ENCODE assay signal across 24 mouse cellular contexts in the genomic region with DNA sequence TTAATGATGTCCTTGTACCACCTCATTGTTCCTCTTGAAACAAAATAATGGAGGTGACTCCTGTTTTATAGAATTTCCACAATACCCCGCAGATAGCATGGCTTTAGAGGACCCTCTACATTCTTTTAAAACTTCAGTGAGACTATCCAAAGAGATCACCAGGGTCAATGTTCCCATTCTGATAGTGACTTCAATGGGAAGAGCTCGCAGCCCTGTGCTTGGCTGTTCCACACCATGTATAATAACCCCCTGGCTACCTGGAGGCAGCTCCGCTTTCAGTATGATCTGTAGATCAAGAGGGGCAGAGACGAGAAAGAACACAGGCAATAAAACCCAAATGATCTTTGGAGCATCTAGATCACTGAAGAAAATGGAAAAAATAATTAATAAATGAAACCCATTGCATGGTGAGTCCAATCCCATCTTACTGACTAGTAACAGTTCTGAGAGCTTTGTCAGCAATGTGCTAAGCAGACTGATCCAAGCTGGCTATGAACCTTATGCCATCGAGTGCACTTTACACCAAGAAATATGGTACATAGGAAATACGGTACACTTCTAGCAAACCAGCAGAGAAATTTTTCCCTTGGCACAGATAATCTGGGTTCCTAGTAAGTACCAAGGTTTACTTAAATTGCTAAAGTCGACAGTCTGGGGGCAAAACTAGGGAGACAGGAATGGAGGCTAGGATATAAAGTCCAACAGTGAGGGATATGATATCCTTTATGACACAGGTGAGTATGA.
DNase-seq lines count a peak whose midpoint lies in the region; ATAC-seq and TF ChIP-seq lines count a peak whose summit lies in the region.
"Had no signal": no experiment of that assay in that cellular context is flagged by ENCODE, and none has a peak within 500 bp of the region (broad histone marks: within the 10 kb centered on the region; RNA-seq: fewer than 3 reads in every experiment).

No protein-coding gene starts in this region.

- H3K4me3 ChIP-seq in midbrain, embryonic 15.5 days: no peak overlapping the region
- H3K4me3 ChIP-seq in midbrain, embryonic 14.5 days (replicated peaks; ENCODE audit: low read depth, low read length): no peak overlapping the region
- no peak overlapping the region for H3K4me3 ChIP-seq in CH12.LX (replicated peaks in 1 of 3; ENCODE audit: low read depth in 2 of 3, low read length in 2 of 3, poor library complexity in 1 of 3)
- H3K4me3 ChIP-seq: embryonic facial prominence, embryonic 10.5 days; embryonic facial prominence, embryonic 12.5 days; forebrain, embryonic 13.5 days; forebrain, embryonic 15.5 days had no signal

- no peaks in the 10 kb centered on the region for H3K36me3 ChIP-seq in midbrain, embryonic 15.5 days (replicated peaks)
- no peaks in the 10 kb centered on the region for H3K36me3 ChIP-seq in midbrain, embryonic 14.5 days (ENCODE audit: control insufficient read depth, insufficient read depth, low read length)
- H3K36me3 ChIP-seq in CH12.LX (replicated peaks in 1 of 2; ENCODE audit: control insufficient read depth in 1 of 2, insufficient read depth in 1 of 2, low read length in 1 of 2): no peaks in the 10 kb centered on the region
- H3K36me3 ChIP-seq: embryonic facial prominence, embryonic 10.5 days; embryonic facial prominence, embryonic 12.5 days; forebrain, embryonic 15.5 days had no signal

- H3K27me3 ChIP-seq in midbrain, embryonic 15.5 days (replicated peaks): no peaks in the 10 kb centered on the region
- H3K27me3 ChIP-seq in midbrain, embryonic 14.5 days (ENCODE audit: control insufficient read depth, insufficient read depth, low read length): no peaks in the 10 kb centered on the region
- H3K27me3 ChIP-seq in CH12.LX (replicated peaks): no peaks in the 10 kb centered on the region
- H3K27me3 ChIP-seq: embryonic facial prominence, embryonic 12.5 days; forebrain, embryonic 13.5 days; forebrain, embryonic 15.5 days; Patski had no signal

- WGBS in midbrain, embryonic 15.5 days: 86% methylated on average over 7 of the region's 7 CpGs
- WGBS in midbrain, embryonic 14.5 days: 86% methylated on average over 7 of the region's 7 CpGs

- dilution Hi-C loops in CH12.LX (cut with MboI; ENCODE audit: extremely low pct_ligation_motif_present, extremely low pct_unique_long_range_greater_than_20kb, low sequenced_read_pairs): no loop called here

- no peaks in the 10 kb centered on the region for H3K79me2 ChIP-seq in CH12.LX (replicated peaks; ENCODE audit: control insufficient read depth, extremely low read depth, insufficient read depth, poor library complexity, severe bottlenecking)

- TF ChIP-seq POLR2A in CH12.LX (IDR thresholded peaks at IDR 0.05; ENCODE audit: low read depth, low read length): no peak
- TF ChIP-seq POLR2A in brain, embryonic 14.5 days (IDR thresholded peaks at IDR 0.05; ENCODE audit: borderline replicate concordance, extremely low read depth, insufficient read depth, insufficient read length, poor library complexity, severe bottlenecking): no peak

- no peaks in the 10 kb centered on the region for H3K9me3 ChIP-seq in midbrain, embryonic 15.5 days
- H3K9me3 ChIP-seq in midbrain, embryonic 14.5 days (ENCODE audit: control insufficient read depth, low read length): no peaks in the 10 kb centered on the region
- no peaks in the 10 kb centered on the region for H3K9me3 ChIP-seq in CH12.LX (replicated peaks; ENCODE audit: low read length)
- H3K9me3 ChIP-seq: embryonic facial prominence, embryonic 10.5 days; embryonic facial prominence, embryonic 12.5 days; forebrain, embryonic 13.5 days; forebrain, embryonic 15.5 days had no signal

- intact Hi-C loops in heart, postnatal 25 days (cut with DNase I): loop anchor here (5.0 kb wide), 1 partner anchor 36 kb away; no protein-coding TSS in a partner anchor

- peak; percentile 77 for DNase-seq in heart, adult 11 months
- no peak for DNase-seq in heart, postnatal 25 days (ENCODE audit: low spot score)
- no peak for DNase-seq in midbrain, embryonic 14.5 days
- DNase-seq in CH12.LX (ENCODE audit: extremely low read depth): no peak
- peak; percentile 23 for DNase-seq in brain, embryonic 14.5 days (ENCODE audit: low read depth)
- no peak for DNase-seq in cerebellum, postnatal 25 days
- DNase-seq: adrenal gland, adult 8-10 months; adrenal gland, postnatal 14 days; adrenal gland, postnatal 36 days; B cell, adult 2 months; cerebellum, adult 11 months; cerebellum, adult 18-20 months; cerebellum, adult 8-10 months; cerebellum, adult 9-11 months; cerebellum, postnatal 14 days; forebrain, postnatal 0 days had no signal

- no peak overlapping the region for H3K27ac ChIP-seq in midbrain, embryonic 15.5 days
- no peak overlapping the region for H3K27ac ChIP-seq in midbrain, embryonic 14.5 days (replicated peaks; ENCODE audit: low read depth, low read length)
- H3K27ac ChIP-seq in CH12.LX (ENCODE audit: insufficient read depth, low read depth): no peak overlapping the region
- H3K27ac ChIP-seq: embryonic facial prominence, embryonic 10.5 days; embryonic facial prominence, embryonic 12.5 days; forebrain, embryonic 13.5 days; forebrain, embryonic 15.5 days had no signal

- no peak for TF ChIP-seq EP300 in CH12.LX (IDR thresholded peaks at IDR 0.05; ENCODE audit: low read length)

- no peak for TF ChIP-seq RAD21 in CH12.LX (IDR thresholded peaks at IDR 0.05; ENCODE audit: low read depth, low read length)

- in situ Hi-C loops in CH12.LX (cut with MboI; ENCODE audit: low pct_ligation_motif_present, low pct_unique_long_range_greater_than_20kb, low sequenced_read_pairs): no loop called here

- TF ChIP-seq CTCF in CH12.LX (conservative IDR thresholded peaks at IDR 0.05 in 1 of 2, IDR thresholded peaks at IDR 0.05 in 1 of 2; ENCODE audit: low read depth in 2 of 2, low read length in 2 of 2): no peak
- no peak for TF ChIP-seq CTCF in brain, embryonic 14.5 days (IDR thresholded peaks at IDR 0.05; ENCODE audit: borderline replicate concordance, extremely low read depth, insufficient read depth, insufficient read length)

- no peak overlapping the region for H3K9ac ChIP-seq in midbrain, embryonic 15.5 days
- H3K9ac ChIP-seq in midbrain, embryonic 14.5 days (replicated peaks; ENCODE audit: low read length): no peak overlapping the region
- H3K9ac ChIP-seq in CH12.LX (ENCODE audit: insufficient read depth, low read depth): no peak overlapping the region
- H3K9ac ChIP-seq: embryonic facial prominence, embryonic 12.5 days; forebrain, embryonic 13.5 days; forebrain, embryonic 15.5 days; forebrain, postnatal 0 days had no signal

- peaks cover 9% of the 10 kb centered on the region for H3K4me1 ChIP-seq in midbrain, embryonic 15.5 days
- H3K4me1 ChIP-seq in midbrain, embryonic 14.5 days (ENCODE audit: control insufficient read depth, insufficient read depth, low read length): peaks cover 14% of the 10 kb centered on the region
- H3K4me1 ChIP-seq in CH12.LX (ENCODE audit: control insufficient read depth in 1 of 2, insufficient read depth in 2 of 2): no peaks in the 10 kb centered on the region
- H3K4me1 ChIP-seq: embryonic facial prominence, embryonic 12.5 days; forebrain, embryonic 15.5 days had no signal

- H3K4me2 ChIP-seq in midbrain, embryonic 15.5 days: no peak overlapping the region
- H3K4me2 ChIP-seq in midbrain, embryonic 14.5 days (ENCODE audit: low read length): no peak overlapping the region
- no peak overlapping the region for H3K4me2 ChIP-seq in CH12.LX (ENCODE audit: insufficient read depth, low read depth, poor library complexity, severe bottlenecking)
- H3K4me2 ChIP-seq: embryonic facial prominence, embryonic 12.5 days; forebrain, embryonic 13.5 days; forebrain, embryonic 15.5 days had no signal

- ATAC-seq in midbrain, embryonic 15.5 days (replicated peaks): peak; percentile 52; the same call in 1 of the 2 replicates
- ATAC-seq in midbrain, embryonic 14.5 days (ENCODE audit: low FRiP score, low TSS enrichment): no peak
- ATAC-seq: activated CD4-positive, CD25-positive, alpha-beta regulatory T cell, adult 4 months; CD4-positive, CD25-positive, alpha-beta regulatory T cell, adult 4 months; forebrain, embryonic 13.5 days; forebrain, embryonic 15.5 days; forebrain, postnatal 0 days; Patski had no signal

TF ChIP-seq in CH12.LX, 34 proteins besides CTCF, POLR2A, EP300 and RAD21:
- TF ChIP-seq GABPA (IDR thresholded peaks at IDR 0.05; ENCODE audit: insufficient replicate concordance, low read depth, low read length) (no peak), MXI1 (IDR thresholded peaks at IDR 0.05; ENCODE audit: low read depth, low read length) (peak; percentile 99)

Comparison
In these comparisons a context has a peak if more than half of its experiments do, and no peak if none do; other contexts are left out.
1. DNase-seq: peak in heart, adult 11 months (single experiment) and brain, embryonic 14.5 days (single experiment); none in heart, postnatal 25 days (single experiment), midbrain, embryonic 14.5 days (single experiment), CH12.LX (single experiment) and cerebellum, postnatal 25 days (0 of 2).